Mouse (Mus musculus): ENCODE results near the gene Synj1. TPM values are rescaled to one million over a fixed set of nuclear protein-coding genes. Genes with fewer than 3 reads are reported as not detected.
A peak's percentile ranks its signal among the peaks of the same experiment; 100 is the strongest.

Synj1 gene
- 25.1 and 32.9 TPM in 2 replicates for polyA plus RNA-seq (2012; rRNA removed)

GRCm38 (mm10) chr16:91011021-91011683, at the start of gene Synj1:
Gene Synj1, minus strand, starts transcription at chr16:91011308.
- TF ChIP-seq POLR2A (IDR thresholded peaks at IDR 0.05; ENCODE audit: low read depth, low read length) (no peak; the same call in 1 of the 2 replicates), CTCF (IDR thresholded peaks at IDR 0.05; ENCODE audit: extremely low read depth, insufficient read depth, insufficient read length, insufficient replicate concordance) (no peak)
- peak within 1 kb of the TSS; percentile 88 for H3K4me3 ChIP-seq (ENCODE audit: extremely low read depth, insufficient read depth, insufficient read length)
- WGBS, result under 1% methylated on average over 65 of the region's 66 CpGs

GRCm38 (mm10) chr16:91057741-91058140, 46.6 kb upstream of the Synj1 start:
- 71% methylated on average over 6 of the region's 6 CpGs for WGBS
- TF ChIP-seq POLR2A (IDR thresholded peaks at IDR 0.05; ENCODE audit: low read depth, low read length), result no peak
- TF ChIP-seq CTCF (IDR thresholded peaks at IDR 0.05; ENCODE audit: extremely low read depth, insufficient read depth, insufficient read length, insufficient replicate concordance), result no peak
- Histone ChIP-seq H3K27ac (ENCODE audit: insufficient read depth, low read length) (peak overlapping the region; percentile 35; the same call in 1 of the 2 replicates), H3K4me3 (ENCODE audit: extremely low read depth, insufficient read depth, insufficient read length) (no peak overlapping the region), H3K4me1 (ENCODE audit: control insufficient read depth, insufficient read depth, insufficient read length) (peaks cover 3% of the 10 kb centered on the region; the same call in 1 of the 2 replicates), H3K36me3 (ENCODE audit: control insufficient read depth, insufficient read depth, low read length) (no peaks in the 10 kb centered on the region), H3K27me3 (ENCODE audit: control insufficient read depth, insufficient read depth, low read length) (no peaks in the 10 kb centered on the region)
- no peak for DNase-seq (ENCODE audit: low read depth in 1 of 2, low spot score in 2 of 2)

More at GRCm38 (mm10) chr16:91011021-91011683, at the start of gene Synj1:
- peak within 1 kb of the TSS; percentile 94 for H3K27ac ChIP-seq (ENCODE audit: insufficient read depth, low read length)
- peaks cover 11% of the 10 kb centered on the region; the same call in 1 of the 2 replicates for H3K36me3 ChIP-seq (ENCODE audit: control insufficient read depth, insufficient read depth, low read length)
- peak; percentile 83 to 88 for DNase-seq (ENCODE audit: low read depth in 1 of 2, low spot score in 2 of 2)
- H3K27me3 ChIP-seq (ENCODE audit: control insufficient read depth, insufficient read depth, low read length), result no peaks in the 10 kb centered on the region
- no peaks in the 10 kb centered on the region for H3K4me1 ChIP-seq (ENCODE audit: control insufficient read depth, insufficient read depth, insufficient read length)

- no peak for DNase-seq (ENCODE audit: low read depth in 1 of 2, low spot score in 2 of 2)
- 56% methylated on average over 4 of the region's 4 CpGs for WGBS
These were observed 46.2 kb upstream of the Synj1 start for GRCm38 (mm10) chr16:91057261-91057660.

GRCm38 (mm10) chr16:91056043-91056821, 45.1 kb upstream of the Synj1 start:
- WGBS, result 20% methylated on average over 16 of the region's 16 CpGs
- DNase-seq (ENCODE audit: low read depth in 1 of 2, low spot score in 2 of 2), result peak; percentile 18 to 59
- TF ChIP-seq CTCF (IDR thresholded peaks at IDR 0.05; ENCODE audit: extremely low read depth, insufficient read depth, insufficient read length, insufficient replicate concordance), result no peak
- TF ChIP-seq POLR2A (IDR thresholded peaks at IDR 0.05; ENCODE audit: low read depth, low read length), result no peak
- no peaks in the 10 kb centered on the region for H3K36me3 ChIP-seq (ENCODE audit: control insufficient read depth, insufficient read depth, low read length)
- no peaks in the 10 kb centered on the region for H3K27me3 ChIP-seq (ENCODE audit: control insufficient read depth, insufficient read depth, low read length)
- peak overlapping the region; percentile 3 for H3K27ac ChIP-seq (ENCODE audit: insufficient read depth, low read length)
- no peak overlapping the region for H3K4me3 ChIP-seq (ENCODE audit: extremely low read depth, insufficient read depth, insufficient read length)
- peaks cover 3% of the 10 kb centered on the region; the same call in 1 of the 2 replicates for H3K4me1 ChIP-seq (ENCODE audit: control insufficient read depth, insufficient read depth, insufficient read length)

More at GRCm38 (mm10) chr16:91057261-91057660, 46.2 kb upstream of the Synj1 start:
- no peak overlapping the region; the same call in 1 of the 2 replicates for H3K27ac ChIP-seq (ENCODE audit: insufficient read depth, low read length)
- no peak overlapping the region for H3K4me3 ChIP-seq (ENCODE audit: extremely low read depth, insufficient read depth, insufficient read length)
- peaks cover 3% of the 10 kb centered on the region; the same call in 1 of the 2 replicates for H3K4me1 ChIP-seq (ENCODE audit: control insufficient read depth, insufficient read depth, insufficient read length)
- no peaks in the 10 kb centered on the region for H3K36me3 ChIP-seq (ENCODE audit: control insufficient read depth, insufficient read depth, low read length)
- TF ChIP-seq POLR2A (IDR thresholded peaks at IDR 0.05; ENCODE audit: low read depth, low read length), result no peak
- no peak for TF ChIP-seq CTCF (IDR thresholded peaks at IDR 0.05; ENCODE audit: extremely low read depth, insufficient read depth, insufficient read length, insufficient replicate concordance)
- H3K27me3 ChIP-seq (ENCODE audit: control insufficient read depth, insufficient read depth, low read length), result no peaks in the 10 kb centered on the region

- WGBS, result 87% methylated on average over 5 of the region's 5 CpGs
- Histone ChIP-seq H3K27ac (ENCODE audit: insufficient read depth, low read length) (no peak overlapping the region), H3K36me3 (ENCODE audit: control insufficient read depth, insufficient read depth, low read length) (no peaks in the 10 kb centered on the region), H3K4me3 (ENCODE audit: extremely low read depth, insufficient read depth, insufficient read length) (no peak overlapping the region), H3K27me3 (ENCODE audit: control insufficient read depth, insufficient read depth, low read length) (no peaks in the 10 kb centered on the region), H3K4me1 (ENCODE audit: control insufficient read depth, insufficient read depth, insufficient read length) (peaks cover 3% of the 10 kb centered on the region; the same call in 1 of the 2 replicates)
- TF ChIP-seq POLR2A (IDR thresholded peaks at IDR 0.05; ENCODE audit: low read depth, low read length), result no peak
- no peak for TF ChIP-seq CTCF (IDR thresholded peaks at IDR 0.05; ENCODE audit: extremely low read depth, insufficient read depth, insufficient read length, insufficient replicate concordance)
- DNase-seq (ENCODE audit: low read depth in 1 of 2, low spot score in 2 of 2), result no peak
These were observed 44.0 kb upstream of the Synj1 start for GRCm38 (mm10) chr16:91055150-91055549.

GRCm38 (mm10) chr16:91053599-91053998, 42.5 kb upstream of the Synj1 start:
- WGBS, result 83% methylated on average over 8 of the region's 8 CpGs
- no peak for DNase-seq (ENCODE audit: low read depth in 1 of 2, low spot score in 2 of 2)
- TF ChIP-seq CTCF (IDR thresholded peaks at IDR 0.05; ENCODE audit: extremely low read depth, insufficient read depth, insufficient read length, insufficient replicate concordance), result no peak
- TF ChIP-seq POLR2A (IDR thresholded peaks at IDR 0.05; ENCODE audit: low read depth, low read length), result no peak
- Histone ChIP-seq H3K36me3 (ENCODE audit: control insufficient read depth, insufficient read depth, low read length) (no peaks in the 10 kb centered on the region), H3K27ac (ENCODE audit: insufficient read depth, low read length) (no peak overlapping the region), H3K4me3 (ENCODE audit: extremely low read depth, insufficient read depth, insufficient read length) (no peak overlapping the region), H3K4me1 (ENCODE audit: control insufficient read depth, insufficient read depth, insufficient read length) (peaks cover 3% of the 10 kb centered on the region; the same call in 1 of the 2 replicates), H3K27me3 (ENCODE audit: control insufficient read depth, insufficient read depth, low read length) (no peaks in the 10 kb centered on the region)
